Mouse (Mus musculus): Measurements from ENCODE around the gene Ttc7b. TPM values are rescaled to one million over a fixed set of nuclear protein-coding genes. Genes with fewer than 3 reads are reported as not detected.

Gene Ttc7b
- total RNA-seq, 1 experiment: 19.0 TPM

GRCm38 (mm10) chr12:100513131-100513530 lies 7.5 kb downstream of the Ttc7b start:
- in situ Hi-C loops (cut with MboI; ENCODE audit: low sequenced_read_pairs in 2 of 2, unreplicated experiment in 2 of 2): no loop called here
- Histone ChIP-seq H3K4me1 (ENCODE audit: control insufficient read depth in 2 of 2, insufficient read depth in 2 of 2, low read length in 2 of 2, poor library complexity in 1 of 2) (peaks cover 15 to 37% of the 10 kb centered on the region in 2 experiments), H3K36me3 (ENCODE audit: control insufficient read depth, insufficient read depth, low read length, poor library complexity, severe bottlenecking) (no peaks in the 10 kb centered on the region), H3K9ac (ENCODE audit: insufficient read depth, low read depth, low read length, poor library complexity, severe bottlenecking) (no peak overlapping the region), H3K27ac (ENCODE audit: insufficient read depth, low read depth, low read length, poor library complexity, severe bottlenecking) (no peak overlapping the region), H3K9me3 (ENCODE audit: control insufficient read depth, insufficient read depth, low read depth, low read length) (no peaks in the 10 kb centered on the region), H3K4me3 (ENCODE audit: insufficient read depth in 1 of 2, low read depth in 1 of 2, low read length in 2 of 2, poor library complexity in 1 of 2, severe bottlenecking in 1 of 2) (no peak overlapping the region)
- no peak for TF ChIP-seq MAFK (IDR thresholded peaks at IDR 0.05; ENCODE audit: insufficient read depth, low read depth, low read length)
- TF ChIP-seq ZNF384 (IDR thresholded peaks at IDR 0.05; ENCODE audit: low read depth, low read length): no peak
- no peak for TF ChIP-seq CHD2 (IDR thresholded peaks at IDR 0.05; ENCODE audit: low read depth, low read length)
- no peak for TF ChIP-seq ZC3H11A (IDR thresholded peaks at IDR 0.05; ENCODE audit: borderline replicate concordance, low read depth, low read length)
- TF ChIP-seq HCFC1 (IDR thresholded peaks at IDR 0.05; ENCODE audit: borderline replicate concordance, insufficient read depth, low read length): no peak
- DNase-seq (ENCODE audit: low read depth, low spot score): no peak

DNA sequence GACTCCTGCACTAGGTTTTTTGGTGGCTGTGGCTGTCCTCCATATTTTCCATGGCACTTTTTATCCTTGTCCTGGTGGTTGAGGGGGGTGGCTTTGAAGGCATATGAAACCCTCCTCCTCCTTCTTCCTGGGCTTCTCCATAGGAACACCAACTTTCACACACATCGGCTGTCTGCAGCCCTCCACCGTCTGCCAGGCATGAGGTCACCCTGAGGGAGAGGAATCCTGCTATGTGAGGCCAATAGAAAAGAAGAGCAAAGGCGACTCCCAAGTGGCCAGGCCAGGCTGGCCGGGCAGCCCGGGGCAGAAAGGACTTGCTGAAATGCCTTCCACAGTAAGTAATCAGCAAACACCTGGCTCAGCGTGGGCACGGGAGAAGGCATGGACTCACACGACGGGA lies 8.0 kb downstream of the Ttc7b start:
- no peaks in the 10 kb centered on the region for H3K36me3 ChIP-seq (ENCODE audit: control insufficient read depth, insufficient read depth, low read length, poor library complexity, severe bottlenecking)
- no peak for DNase-seq (ENCODE audit: low read depth, low spot score)
- H3K4me3 ChIP-seq (ENCODE audit: insufficient read depth in 1 of 2, low read depth in 1 of 2, low read length in 2 of 2, poor library complexity in 1 of 2, severe bottlenecking in 1 of 2): no peak overlapping the region
- TF ChIP-seq ZNF384 (IDR thresholded peaks at IDR 0.05; ENCODE audit: low read depth, low read length) (no peak), ZC3H11A (IDR thresholded peaks at IDR 0.05; ENCODE audit: borderline replicate concordance, low read depth, low read length) (no peak), MAFK (IDR thresholded peaks at IDR 0.05; ENCODE audit: insufficient read depth, low read depth, low read length) (no peak), CHD2 (IDR thresholded peaks at IDR 0.05; ENCODE audit: low read depth, low read length) (no peak), HCFC1 (IDR thresholded peaks at IDR 0.05; ENCODE audit: borderline replicate concordance, insufficient read depth, low read length) (no peak)
- no peaks in the 10 kb centered on the region for H3K9me3 ChIP-seq (ENCODE audit: control insufficient read depth, insufficient read depth, low read depth, low read length)
- no peak overlapping the region for H3K9ac ChIP-seq (ENCODE audit: insufficient read depth, low read depth, low read length, poor library complexity, severe bottlenecking)
- in situ Hi-C loops (cut with MboI; ENCODE audit: low sequenced_read_pairs in 2 of 2, unreplicated experiment in 2 of 2): no loop called here
- no peak overlapping the region for H3K27ac ChIP-seq (ENCODE audit: insufficient read depth, low read depth, low read length, poor library complexity, severe bottlenecking)
- H3K4me1 ChIP-seq (ENCODE audit: control insufficient read depth in 2 of 2, insufficient read depth in 2 of 2, low read length in 2 of 2, poor library complexity in 1 of 2): peaks cover 11 to 37% of the 10 kb centered on the region in 2 experiments; a peak in 3 of 4 replicates

GRCm38 (mm10) chr12:100509615-100510282 lies 10.9 kb downstream of the Ttc7b start:
- no peak overlapping the region for H3K9ac ChIP-seq (ENCODE audit: insufficient read depth, low read depth, low read length, poor library complexity, severe bottlenecking)
- in situ Hi-C loops (cut with MboI; ENCODE audit: low sequenced_read_pairs in 2 of 2, unreplicated experiment in 2 of 2): no loop called here
- H3K27ac ChIP-seq (ENCODE audit: insufficient read depth, low read depth, low read length, poor library complexity, severe bottlenecking): no peak overlapping the region
- TF ChIP-seq ZC3H11A (IDR thresholded peaks at IDR 0.05; ENCODE audit: borderline replicate concordance, low read depth, low read length) (no peak), MAFK (IDR thresholded peaks at IDR 0.05; ENCODE audit: insufficient read depth, low read depth, low read length) (no peak), HCFC1 (IDR thresholded peaks at IDR 0.05; ENCODE audit: borderline replicate concordance, insufficient read depth, low read length) (no peak), CHD2 (IDR thresholded peaks at IDR 0.05; ENCODE audit: low read depth, low read length) (no peak), ZNF384 (IDR thresholded peaks at IDR 0.05; ENCODE audit: low read depth, low read length) (no peak)
- no peaks in the 10 kb centered on the region for H3K36me3 ChIP-seq (ENCODE audit: control insufficient read depth, insufficient read depth, low read length, poor library complexity, severe bottlenecking)
- peaks cover 3 to 24% of the 10 kb centered on the region in 2 experiments; a peak in 2 of 4 replicates for H3K4me1 ChIP-seq (ENCODE audit: control insufficient read depth in 2 of 2, insufficient read depth in 2 of 2, low read length in 2 of 2, poor library complexity in 1 of 2)
- no peaks in the 10 kb centered on the region for H3K9me3 ChIP-seq (ENCODE audit: control insufficient read depth, insufficient read depth, low read depth, low read length)
- H3K4me3 ChIP-seq (ENCODE audit: insufficient read depth in 1 of 2, low read depth in 1 of 2, low read length in 2 of 2, poor library complexity in 1 of 2, severe bottlenecking in 1 of 2): no peak overlapping the region
- no peak for DNase-seq (ENCODE audit: low read depth, low spot score)

DNA sequence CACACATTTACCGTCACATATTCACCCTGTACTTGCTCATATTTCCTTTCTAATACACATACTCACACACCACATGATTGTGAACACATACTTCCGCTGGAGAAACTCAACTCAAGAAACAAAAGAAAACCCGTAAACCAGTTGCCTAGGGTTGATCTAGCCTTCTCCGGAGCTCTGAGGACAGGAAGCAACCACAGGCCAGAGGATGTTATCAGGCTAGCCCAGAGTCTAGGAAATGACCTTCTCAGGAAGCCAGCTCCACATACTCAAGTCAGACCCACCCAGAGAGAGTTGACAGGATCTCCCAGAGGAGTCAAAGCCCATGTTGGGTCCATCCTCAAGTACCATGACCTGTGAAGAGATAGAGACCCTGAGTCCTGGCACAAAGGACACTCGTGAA lies 12.0 kb downstream of the Ttc7b start:
- no peak overlapping the region for H3K27ac ChIP-seq (ENCODE audit: insufficient read depth, low read depth, low read length, poor library complexity, severe bottlenecking)
- H3K36me3 ChIP-seq (ENCODE audit: control insufficient read depth, insufficient read depth, low read length, poor library complexity, severe bottlenecking): no peaks in the 10 kb centered on the region
- H3K9me3 ChIP-seq (ENCODE audit: control insufficient read depth, insufficient read depth, low read depth, low read length): no peaks in the 10 kb centered on the region
- peaks cover 0 to 14% of the 10 kb centered on the region in 2 experiments; a peak in 1 of 4 replicates for H3K4me1 ChIP-seq (ENCODE audit: control insufficient read depth in 2 of 2, insufficient read depth in 2 of 2, low read length in 2 of 2, poor library complexity in 1 of 2)
- no peak overlapping the region for H3K4me3 ChIP-seq (ENCODE audit: insufficient read depth in 1 of 2, low read depth in 1 of 2, low read length in 2 of 2, poor library complexity in 1 of 2, severe bottlenecking in 1 of 2)
- TF ChIP-seq ZNF384 (IDR thresholded peaks at IDR 0.05; ENCODE audit: low read depth, low read length): no peak
- no peak for TF ChIP-seq ZC3H11A (IDR thresholded peaks at IDR 0.05; ENCODE audit: borderline replicate concordance, low read depth, low read length)
- no peak for TF ChIP-seq HCFC1 (IDR thresholded peaks at IDR 0.05; ENCODE audit: borderline replicate concordance, insufficient read depth, low read length)
- TF ChIP-seq CHD2 (IDR thresholded peaks at IDR 0.05; ENCODE audit: low read depth, low read length): no peak
- no peak for TF ChIP-seq MAFK (IDR thresholded peaks at IDR 0.05; ENCODE audit: insufficient read depth, low read depth, low read length)
- no peak overlapping the region for H3K9ac ChIP-seq (ENCODE audit: insufficient read depth, low read depth, low read length, poor library complexity, severe bottlenecking)
- no peak for DNase-seq (ENCODE audit: low read depth, low spot score)
- in situ Hi-C loops (cut with MboI; ENCODE audit: low sequenced_read_pairs in 2 of 2, unreplicated experiment in 2 of 2): no loop called here
